Comparison of ENCODE assay signal across 12 mouse cellular contexts in the genomic region with DNA sequence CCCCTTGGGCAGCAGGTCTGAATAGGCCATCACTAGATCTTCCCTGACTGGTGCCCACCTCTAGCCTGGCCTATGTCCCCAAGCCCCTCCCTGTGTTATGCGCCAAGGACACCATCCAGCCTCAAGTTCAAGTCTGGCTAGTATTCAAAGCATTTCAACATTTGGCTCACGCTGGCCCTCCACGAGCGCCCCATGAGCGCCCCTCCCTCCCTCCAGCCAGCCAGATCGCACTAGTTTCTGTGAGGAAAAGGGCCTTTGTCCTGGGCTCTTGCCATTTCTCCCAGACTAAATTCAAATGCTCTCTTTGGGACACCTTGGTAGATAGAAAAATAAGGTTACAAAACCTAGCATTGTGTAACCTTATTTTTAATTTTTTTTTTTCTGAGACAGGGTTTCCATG. TPM values are rescaled to one million over a fixed set of nuclear protein-coding genes. Genes with fewer than 3 reads are reported as not detected.
A peak's percentile ranks its signal among the peaks of the same experiment; 100 is the strongest.
DNase-seq lines count a peak whose midpoint lies in the region; ATAC-seq and TF ChIP-seq lines count a peak whose summit lies in the region.
"Had no signal": no experiment of that assay in that cellular context is flagged by ENCODE, and none has a peak within 500 bp of the region (broad histone marks: within the 10 kb centered on the region; RNA-seq: fewer than 3 reads in every experiment).

No protein-coding gene starts in this region.

- H3K9ac ChIP-seq in liver, adult 2 months (ENCODE audit: low read depth, low read length) = no peak overlapping the region
- no peak overlapping the region for H3K9ac ChIP-seq in liver, embryonic 12.5 days
- peak overlapping the region; percentile 18; the same call in 1 of the 2 replicates for H3K9ac ChIP-seq in stomach, postnatal 0 days (ENCODE audit: low read length)
- H3K9ac ChIP-seq: intestine, embryonic 15.5 days; liver, embryonic 15.5 days had no signal

- no peak for DNase-seq in gastrocnemius, adult 2 months
- no peak for DNase-seq in gastrocnemius, postnatal 36 days
- DNase-seq in liver, adult 2 months (ENCODE audit: extremely low read depth, low read depth, low spot score) = peak; percentile 71
- peak; percentile 66 to 70 for DNase-seq in adrenal gland, postnatal 36 days
- no peak for DNase-seq in stomach, postnatal 0 days (ENCODE audit: low spot score)
- DNase-seq in frontal cortex, postnatal 14 days (ENCODE audit: low spot score in 2 of 2) = no peak
- DNase-seq: right cerebral cortex, postnatal 25 days; thymus, postnatal 25 days had no signal

- 35% methylated on average over 6 of the region's 6 CpGs for WGBS in liver, adult 2 months
- 87% methylated on average over 6 of the region's 6 CpGs for WGBS in liver, embryonic 12.5 days (ENCODE audit: insufficient replicate concordance)
- 85% methylated on average over 6 of the region's 6 CpGs for WGBS in stomach, postnatal 0 days

- H3K9me3 ChIP-seq in liver, embryonic 12.5 days (replicated peaks) = no peaks in the 10 kb centered on the region
- no peaks in the 10 kb centered on the region for H3K9me3 ChIP-seq in stomach, postnatal 0 days (ENCODE audit: control insufficient read depth, low read length)
- H3K9me3 ChIP-seq: intestine, embryonic 15.5 days; liver, embryonic 15.5 days had no signal

- intact Hi-C loops in gastrocnemius, adult 2 months (cut with DNase I) = no loop called here
- intact Hi-C loops in gastrocnemius, postnatal 36 days (cut with DNase I) = no loop called here

- ATAC-seq in liver, embryonic 12.5 days = no peak
- ATAC-seq in stomach, postnatal 0 days (ENCODE audit: low FRiP score, low TSS enrichment) = no peak
- ATAC-seq: intestine, embryonic 15.5 days had no signal

- H3K27ac ChIP-seq in gastrocnemius, adult 2 months = peak overlapping the region; percentile 48
- H3K27ac ChIP-seq in liver, adult 2 months (replicated peaks; ENCODE audit: insufficient read depth, low read depth, low read length) = no peak overlapping the region
- H3K27ac ChIP-seq in liver, embryonic 12.5 days = no peak overlapping the region
- H3K27ac ChIP-seq in stomach, postnatal 0 days (replicated peaks) = peak overlapping the region; percentile 58
- H3K27ac ChIP-seq: liver, embryonic 15.5 days; macrophage had no signal

- no peak overlapping the region for H3K4me2 ChIP-seq in liver, embryonic 12.5 days
- H3K4me2 ChIP-seq in stomach, postnatal 0 days (replicated peaks; ENCODE audit: low read depth) = no peak overlapping the region
- H3K4me2 ChIP-seq: intestine, embryonic 15.5 days; liver, embryonic 15.5 days had no signal

- TF ChIP-seq EP300 in stomach, postnatal 0 days (optimal IDR thresholded peaks at IDR 0.05) = no peak

- no peak overlapping the region for H3K4me3 ChIP-seq in gastrocnemius, adult 2 months
- H3K4me3 ChIP-seq in liver, adult 2 months (ENCODE audit: insufficient read depth, low read depth, low read length) = no peak overlapping the region
- no peak overlapping the region for H3K4me3 ChIP-seq in liver, embryonic 12.5 days
- H3K4me3 ChIP-seq in stomach, postnatal 0 days (ENCODE audit: low read depth, low read length) = no peak overlapping the region
- H3K4me3 ChIP-seq: intestine, embryonic 15.5 days; liver, embryonic 15.5 days had no signal

- no peak for TF ChIP-seq POLR2A in liver, adult 2 months (IDR thresholded peaks at IDR 0.05; ENCODE audit: extremely low read depth, insufficient read depth, low read length)

- H3K4me1 ChIP-seq in liver, adult 2 months (ENCODE audit: control insufficient read depth, insufficient read depth, low read length) = peaks cover 15% of the 10 kb centered on the region
- H3K4me1 ChIP-seq in liver, embryonic 12.5 days = peaks cover 39% of the 10 kb centered on the region
- H3K4me1 ChIP-seq in stomach, postnatal 0 days (replicated peaks; ENCODE audit: control insufficient read depth, insufficient read depth) = peaks cover 5% of the 10 kb centered on the region; the same call in 1 of the 2 replicates

- no peaks in the 10 kb centered on the region for H3K27me3 ChIP-seq in liver, adult 2 months (ENCODE audit: control insufficient read depth, insufficient read depth, low read length)
- no peaks in the 10 kb centered on the region for H3K27me3 ChIP-seq in liver, embryonic 12.5 days (replicated peaks)
- H3K27me3 ChIP-seq in stomach, postnatal 0 days (ENCODE audit: control insufficient read depth, insufficient read depth, low read length) = no peaks in the 10 kb centered on the region
- H3K27me3 ChIP-seq: intestine, embryonic 15.5 days; liver, embryonic 15.5 days had no signal

- no peak for TF ChIP-seq CTCF in gastrocnemius, adult 2 months (IDR thresholded peaks at IDR 0.05)
- TF ChIP-seq CTCF in liver, adult 2 months (IDR thresholded peaks at IDR 0.05; ENCODE audit: low read depth, low read length) = no peak
- no peak for TF ChIP-seq CTCF in stomach, postnatal 0 days (IDR thresholded peaks at IDR 0.05; ENCODE audit: low read depth)

- no peaks in the 10 kb centered on the region for H3K36me3 ChIP-seq in liver, adult 2 months (ENCODE audit: control insufficient read depth, insufficient read depth, low read length)
- peaks cover 60% of the 10 kb centered on the region for H3K36me3 ChIP-seq in liver, embryonic 12.5 days
- H3K36me3 ChIP-seq in stomach, postnatal 0 days (ENCODE audit: control insufficient read depth, insufficient read depth, low read length) = peaks cover 9% of the 10 kb centered on the region

- H3K79me2 ChIP-seq in liver, adult 2 months (ENCODE audit: control insufficient read depth, insufficient read depth, low read length) = peaks cover 4% of the 10 kb centered on the region; the same call in 1 of the 2 replicates

RNA-seq across cellular contexts. Expression of gene Mif4gd, which starts 3.1 kb away (rescaled TPM):
- total RNA-seq in gastrocnemius, adult 2 months (2021) = 10 to 100 TPM; 46.0 to 55.0 TPM
- total RNA-seq in gastrocnemius, postnatal 36 days (2021) = 10 to 100 TPM; 41.8 to 45.8 TPM
- 35.5 and 40.3 TPM in 2 replicates for total RNA-seq in liver, adult 2 months (2014; rRNA removed)
- 108 and 132 TPM in 2 replicates for polyA plus RNA-seq in liver, adult 2 months (2012; rRNA removed)
- 26.6 and 27.1 TPM in 2 replicates for polyA plus RNA-seq in liver, embryonic 12.5 days (2016; fragmentation: Nextera tagmentation; extraction: Ambion mirVana)
- 100 to 1,000 TPM in 1 of 2 experiments, 10 to 100 TPM in 1; 73.4 to 195 TPM for total RNA-seq in adrenal gland, postnatal 36 days (2021)
- 48.9 and 52.3 TPM in 2 replicates for polyA plus RNA-seq in stomach, postnatal 0 days (2015; fragmentation: Nextera tagmentation; extraction: Ambion mirVana)

RNA-seq across cellular contexts. Expression of gene Gga3, which starts 12.0 kb away (rescaled TPM):
- 10 to 100 TPM; 18.8 to 20.7 TPM for total RNA-seq in gastrocnemius, adult 2 months (2021)
- 10 to 100 TPM; 12.5 to 13.0 TPM for total RNA-seq in gastrocnemius, postnatal 36 days (2021)
- 1.7 and 3.2 TPM in 2 replicates for total RNA-seq in liver, adult 2 months (2014; rRNA removed)
- 5.9 and 8.3 TPM in 2 replicates for polyA plus RNA-seq in liver, adult 2 months (2012; rRNA removed)
- polyA plus RNA-seq in liver, embryonic 12.5 days (2016; fragmentation: Nextera tagmentation; extraction: Ambion mirVana) = 14.0 and 14.7 TPM in 2 replicates
- total RNA-seq in adrenal gland, postnatal 36 days (2021) = 10 to 100 TPM; 25.3 to 30.7 TPM
- polyA plus RNA-seq in stomach, postnatal 0 days (2015; fragmentation: Nextera tagmentation; extraction: Ambion mirVana) = 5.2 TPM in 2 replicates

RNA-seq across cellular contexts. Expression of gene Mrps7, which starts 12.2 kb away (rescaled TPM):
- 10 to 100 TPM; 66.8 to 88.5 TPM for total RNA-seq in gastrocnemius, adult 2 months (2021)
- total RNA-seq in gastrocnemius, postnatal 36 days (2021) = 10 to 100 TPM; 66.8 to 72.4 TPM
- total RNA-seq in liver, adult 2 months (2014; rRNA removed) = 48.1 and 50.4 TPM in 2 replicates
- 32.9 and 39.2 TPM in 2 replicates for polyA plus RNA-seq in liver, adult 2 months (2012; rRNA removed)
- polyA plus RNA-seq in liver, embryonic 12.5 days (2016; fragmentation: Nextera tagmentation; extraction: Ambion mirVana) = 83.1 and 87.3 TPM in 2 replicates
- 100 to 1,000 TPM in 1 of 2 experiments, 10 to 100 TPM in 1; 97.7 to 102 TPM for total RNA-seq in adrenal gland, postnatal 36 days (2021)
- 52.6 and 58.4 TPM in 2 replicates for polyA plus RNA-seq in stomach, postnatal 0 days (2015; fragmentation: Nextera tagmentation; extraction: Ambion mirVana)

RNA-seq across cellular contexts. Expression of gene Slc25a19, which starts 12.2 kb away (rescaled TPM):
- 10 to 100 TPM; 43.1 to 51.5 TPM for total RNA-seq in gastrocnemius, adult 2 months (2021)
- total RNA-seq in gastrocnemius, postnatal 36 days (2021) = 10 to 100 TPM; 44.4 to 46.8 TPM
- total RNA-seq in liver, adult 2 months (2014; rRNA removed) = 8.9 and 14.5 TPM in 2 replicates
- 19.5 and 21.3 TPM in 2 replicates for polyA plus RNA-seq in liver, adult 2 months (2012; rRNA removed)
- polyA plus RNA-seq in liver, embryonic 12.5 days (2016; fragmentation: Nextera tagmentation; extraction: Ambion mirVana) = 15.7 and 17.2 TPM in 2 replicates
- total RNA-seq in adrenal gland, postnatal 36 days (2021) = 10 to 100 TPM; 90.5 to 96.3 TPM
- polyA plus RNA-seq in stomach, postnatal 0 days (2015; fragmentation: Nextera tagmentation; extraction: Ambion mirVana) = 12.5 and 14.0 TPM in 2 replicates

RNA-seq across cellular contexts. Expression of gene Nup85, which starts 51.6 kb away (rescaled TPM):
- total RNA-seq in gastrocnemius, adult 2 months (2021) = 10 to 100 TPM; 17.2 to 18.6 TPM
- total RNA-seq in gastrocnemius, postnatal 36 days (2021) = 10 to 100 TPM; 15.8 to 20.8 TPM
- 21.8 and 24.3 TPM in 2 replicates for total RNA-seq in liver, adult 2 months (2014; rRNA removed)
- polyA plus RNA-seq in liver, adult 2 months (2012; rRNA removed) = 21.9 and 22.4 TPM in 2 replicates
- 202 and 216 TPM in 2 replicates for polyA plus RNA-seq in liver, embryonic 12.5 days (2016; fragmentation: Nextera tagmentation; extraction: Ambion mirVana)
- 10 to 100 TPM; 44.0 to 44.8 TPM for total RNA-seq in adrenal gland, postnatal 36 days (2021)
- polyA plus RNA-seq in stomach, postnatal 0 days (2015; fragmentation: Nextera tagmentation; extraction: Ambion mirVana) = 44.6 and 47.2 TPM in 2 replicates

Comparison
In these comparisons a context has a peak if more than half of its experiments do, and no peak if none do; other contexts are left out.
1. DNase-seq: peak in liver, adult 2 months (single experiment) and adrenal gland, postnatal 36 days (2 of 2); none in gastrocnemius, adult 2 months (single experiment), gastrocnemius, postnatal 36 days (0 of 2), stomach, postnatal 0 days (single experiment) and frontal cortex, postnatal 14 days (0 of 2).
2. H3K27ac ChIP-seq: peak in gastrocnemius, adult 2 months (single experiment) and stomach, postnatal 0 days (single experiment); none in liver, adult 2 months (single experiment) and liver, embryonic 12.5 days (single experiment).